In the genomic region with DNA sequence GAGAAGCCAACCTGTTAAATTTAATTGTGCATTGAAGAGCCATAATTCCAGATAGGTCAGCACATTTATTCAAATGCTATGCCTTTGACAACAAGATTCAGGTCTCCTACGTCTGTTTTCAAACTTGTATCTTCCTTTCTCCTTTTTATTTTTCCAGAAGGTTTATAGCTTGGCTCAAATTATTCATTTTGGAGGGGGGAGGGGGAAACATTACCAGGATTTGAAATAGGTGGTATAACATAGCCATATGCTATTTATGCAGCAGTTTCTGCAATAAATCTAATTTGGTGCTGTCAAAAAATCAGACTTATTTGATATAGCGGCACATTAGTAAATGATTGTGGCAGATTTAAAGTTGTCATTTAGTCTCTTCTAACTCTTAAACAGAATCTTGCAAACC, we compare ENCODE assay signal across 22 mouse cellular contexts.
A peak's percentile ranks its signal among the peaks of the same experiment; 100 is the strongest.
DNase-seq lines count a peak whose midpoint lies in the region; ATAC-seq and TF ChIP-seq lines count a peak whose summit lies in the region.
"Had no signal": no experiment of that assay in that cellular context is flagged by ENCODE, and none has a peak within 500 bp of the region (broad histone marks: within the 10 kb centered on the region; RNA-seq: fewer than 3 reads in every experiment).

No protein-coding gene starts in this region.

- no peaks in the 10 kb centered on the region for H3K27me3 ChIP-seq in forebrain, embryonic 14.5 days (replicated peaks; ENCODE audit: control insufficient read depth, insufficient read depth, low read length)
- no peaks in the 10 kb centered on the region; the same call in 1 of the 2 replicates for H3K27me3 ChIP-seq in forebrain, embryonic 10.5 days (ENCODE audit: poor library complexity, severe bottlenecking)
- H3K27me3 ChIP-seq in hindbrain, postnatal 0 days (ENCODE audit: insufficient read depth, low read length) = no peaks in the 10 kb centered on the region
- no peaks in the 10 kb centered on the region for H3K27me3 ChIP-seq in hindbrain, embryonic 12.5 days
- H3K27me3 ChIP-seq in forebrain, embryonic 16.5 days (replicated peaks; ENCODE audit: control insufficient read depth, insufficient read depth, low read length) = no peaks in the 10 kb centered on the region
- H3K27me3 ChIP-seq: embryonic facial prominence, embryonic 12.5 days; embryonic facial prominence, embryonic 15.5 days; heart, embryonic 13.5 days; hindbrain, embryonic 13.5 days; intestine, embryonic 15.5 days had no signal

- H3K4me2 ChIP-seq in forebrain, embryonic 14.5 days (ENCODE audit: low read length) = peak overlapping the region; percentile 23; the same call in 1 of the 2 replicates
- peak overlapping the region; percentile 30 for H3K4me2 ChIP-seq in hindbrain, postnatal 0 days (ENCODE audit: low read depth, low read length)
- H3K4me2 ChIP-seq in hindbrain, embryonic 12.5 days (replicated peaks) = no peak overlapping the region
- peak overlapping the region; percentile 36 for H3K4me2 ChIP-seq in forebrain, embryonic 16.5 days (ENCODE audit: low read length)
- H3K4me2 ChIP-seq: embryonic facial prominence, embryonic 12.5 days; embryonic facial prominence, embryonic 15.5 days; heart, embryonic 13.5 days; intestine, embryonic 15.5 days had no signal

- H3K9ac ChIP-seq in forebrain, embryonic 14.5 days (ENCODE audit: low read length) = peak overlapping the region; percentile 38; the same call in 1 of the 2 replicates
- peak overlapping the region; percentile 46 for H3K9ac ChIP-seq in hindbrain, postnatal 0 days (replicated peaks; ENCODE audit: low read length)
- H3K9ac ChIP-seq in hindbrain, embryonic 12.5 days = no peak overlapping the region
- peak overlapping the region; percentile 56; the same call in 1 of the 2 replicates for H3K9ac ChIP-seq in forebrain, embryonic 16.5 days (replicated peaks; ENCODE audit: low read depth, low read length)
- H3K9ac ChIP-seq: embryonic facial prominence, embryonic 12.5 days; embryonic facial prominence, embryonic 15.5 days; heart, embryonic 13.5 days; hindbrain, embryonic 13.5 days; intestine, embryonic 15.5 days had no signal

- intact Hi-C loops in heart, postnatal 10 days (cut with DNase I) = no loop called here

- TF ChIP-seq CTCF in hindbrain, postnatal 0 days (IDR thresholded peaks at IDR 0.05; ENCODE audit: low read depth) = no peak
- no peak for TF ChIP-seq CTCF in brain, embryonic 14.5 days (IDR thresholded peaks at IDR 0.05; ENCODE audit: borderline replicate concordance, extremely low read depth, insufficient read depth, insufficient read length)

- H3K4me1 ChIP-seq in forebrain, embryonic 14.5 days (ENCODE audit: control insufficient read depth, insufficient read depth, low read length) = peaks cover 24% of the 10 kb centered on the region
- H3K4me1 ChIP-seq in forebrain, embryonic 10.5 days = peaks cover 24% of the 10 kb centered on the region
- peaks cover 4% of the 10 kb centered on the region; the same call in 1 of the 2 replicates for H3K4me1 ChIP-seq in hindbrain, postnatal 0 days (ENCODE audit: insufficient read depth, low read length)
- peaks cover 16% of the 10 kb centered on the region; the same call in 1 of the 2 replicates for H3K4me1 ChIP-seq in hindbrain, embryonic 12.5 days
- H3K4me1 ChIP-seq in forebrain, embryonic 16.5 days (replicated peaks; ENCODE audit: control insufficient read depth, insufficient read depth, low read length) = peaks cover 44% of the 10 kb centered on the region

- TF ChIP-seq POLR2A in brain, embryonic 14.5 days (IDR thresholded peaks at IDR 0.05; ENCODE audit: borderline replicate concordance, extremely low read depth, insufficient read depth, insufficient read length, poor library complexity, severe bottlenecking) = no peak

- WGBS in forebrain, embryonic 14.5 days = 71% methylated on average over 2 of the region's 2 CpGs
- WGBS in forebrain, embryonic 10.5 days = 96% methylated on average over 2 of the region's 2 CpGs
- WGBS in hindbrain, postnatal 0 days = 72% methylated on average over 2 of the region's 2 CpGs
- WGBS in hindbrain, embryonic 12.5 days = 92% methylated on average over 2 of the region's 2 CpGs
- WGBS in forebrain, embryonic 16.5 days = 58% methylated on average over 2 of the region's 2 CpGs

- ATAC-seq in forebrain, embryonic 14.5 days = peak; percentile 10; the same call in 1 of the 2 replicates
- ATAC-seq in hindbrain, postnatal 0 days = no peak
- no peak for ATAC-seq in hindbrain, embryonic 12.5 days (ENCODE audit: low FRiP score)
- no peak for ATAC-seq in forebrain, embryonic 16.5 days
- ATAC-seq: CD4-positive, CD25-positive, alpha-beta regulatory T cell, adult 4 months; intestine, embryonic 15.5 days had no signal

- H3K9me3 ChIP-seq in forebrain, embryonic 14.5 days (replicated peaks; ENCODE audit: control insufficient read depth, low read length) = no peaks in the 10 kb centered on the region
- no peaks in the 10 kb centered on the region for H3K9me3 ChIP-seq in forebrain, embryonic 10.5 days
- H3K9me3 ChIP-seq in hindbrain, postnatal 0 days (ENCODE audit: low read length) = no peaks in the 10 kb centered on the region
- no peaks in the 10 kb centered on the region for H3K9me3 ChIP-seq in hindbrain, embryonic 12.5 days (replicated peaks)
- no peaks in the 10 kb centered on the region for H3K9me3 ChIP-seq in forebrain, embryonic 16.5 days (ENCODE audit: control insufficient read depth, low read length)
- H3K9me3 ChIP-seq: embryonic facial prominence, embryonic 12.5 days; embryonic facial prominence, embryonic 15.5 days; heart, embryonic 10.5 days; heart, embryonic 13.5 days; hindbrain, embryonic 13.5 days; intestine, embryonic 15.5 days had no signal

- no peaks in the 10 kb centered on the region for H3K36me3 ChIP-seq in forebrain, embryonic 14.5 days (ENCODE audit: control insufficient read depth, insufficient read depth, low read length)
- no peaks in the 10 kb centered on the region for H3K36me3 ChIP-seq in forebrain, embryonic 10.5 days (replicated peaks)
- H3K36me3 ChIP-seq in hindbrain, postnatal 0 days (ENCODE audit: insufficient read depth, low read length) = no peaks in the 10 kb centered on the region
- H3K36me3 ChIP-seq in hindbrain, embryonic 12.5 days = no peaks in the 10 kb centered on the region
- H3K36me3 ChIP-seq in forebrain, embryonic 16.5 days (ENCODE audit: control insufficient read depth, insufficient read depth) = no peaks in the 10 kb centered on the region
- H3K36me3 ChIP-seq: embryonic facial prominence, embryonic 12.5 days; embryonic facial prominence, embryonic 15.5 days; heart, embryonic 10.5 days; heart, embryonic 13.5 days; hindbrain, embryonic 13.5 days; intestine, embryonic 15.5 days had no signal

- H3K27ac ChIP-seq in forebrain, embryonic 14.5 days (ENCODE audit: low read depth, low read length) = peak overlapping the region; percentile 73
- no peak overlapping the region for H3K27ac ChIP-seq in forebrain, embryonic 10.5 days
- H3K27ac ChIP-seq in hindbrain, postnatal 0 days = peak overlapping the region; percentile 79
- H3K27ac ChIP-seq in hindbrain, embryonic 12.5 days = no peak overlapping the region
- peak overlapping the region; percentile 97 for H3K27ac ChIP-seq in forebrain, embryonic 16.5 days (ENCODE audit: low read length)
- H3K27ac ChIP-seq: embryonic facial prominence, embryonic 12.5 days; embryonic facial prominence, embryonic 15.5 days; heart, adult 2 months; heart, embryonic 10.5 days; heart, embryonic 13.5 days; hindbrain, embryonic 13.5 days; intestine, embryonic 15.5 days had no signal

- peak; percentile 63 for DNase-seq in forebrain, embryonic 14.5 days (ENCODE audit: low spot score)
- DNase-seq in forebrain, embryonic 10.5 days (ENCODE audit: extremely low spot score, low spot score) = no peak
- no peak for DNase-seq in hindbrain, postnatal 0 days (ENCODE audit: low spot score)
- DNase-seq in brain, embryonic 14.5 days (ENCODE audit: low read depth) = peak; percentile 71
- no peak for DNase-seq in heart, postnatal 10 days
- DNase-seq: adrenal gland, adult 2 months; adrenal gland, postnatal 14 days; cerebellum, adult 9-11 months; gastrocnemius, postnatal 10 days; gastrocnemius, postnatal 36 days; heart, adult 2 months; kidney, adult 11 months; kidney, adult 8-10 months had no signal

- no peak overlapping the region for H3K4me3 ChIP-seq in forebrain, embryonic 14.5 days (ENCODE audit: low read depth, low read length)
- no peak overlapping the region for H3K4me3 ChIP-seq in forebrain, embryonic 10.5 days
- no peak overlapping the region for H3K4me3 ChIP-seq in hindbrain, postnatal 0 days (ENCODE audit: low read length)
- H3K4me3 ChIP-seq in hindbrain, embryonic 12.5 days = no peak overlapping the region
- no peak overlapping the region for H3K4me3 ChIP-seq in forebrain, embryonic 16.5 days (replicated peaks; ENCODE audit: low read length)
- H3K4me3 ChIP-seq: embryonic facial prominence, embryonic 12.5 days; embryonic facial prominence, embryonic 15.5 days; heart, adult 2 months; heart, embryonic 10.5 days; heart, embryonic 13.5 days; hindbrain, embryonic 13.5 days; intestine, embryonic 15.5 days had no signal

Comparison
In these comparisons a context has a peak if more than half of its experiments do, and no peak if none do; other contexts are left out.
1. DNase-seq: peak in forebrain, embryonic 14.5 days (single experiment) and brain, embryonic 14.5 days (single experiment); none in forebrain, embryonic 10.5 days (single experiment), hindbrain, postnatal 0 days (single experiment) and heart, postnatal 10 days (0 of 2).
2. H3K27ac ChIP-seq: peak in forebrain, embryonic 14.5 days (single experiment), hindbrain, postnatal 0 days (single experiment) and forebrain, embryonic 16.5 days (single experiment); none in forebrain, embryonic 10.5 days (single experiment) and hindbrain, embryonic 12.5 days (single experiment).